Mouse (Mus musculus) kidney, adult 8-10 months (tissue): ENCODE data around the gene Spef1.

Source experiments
- DNase-seq, 2 experiments: peaks; one replicate each; pipeline ENCODE4 v3.0.0; 2022

Spef1 gene

DNA sequence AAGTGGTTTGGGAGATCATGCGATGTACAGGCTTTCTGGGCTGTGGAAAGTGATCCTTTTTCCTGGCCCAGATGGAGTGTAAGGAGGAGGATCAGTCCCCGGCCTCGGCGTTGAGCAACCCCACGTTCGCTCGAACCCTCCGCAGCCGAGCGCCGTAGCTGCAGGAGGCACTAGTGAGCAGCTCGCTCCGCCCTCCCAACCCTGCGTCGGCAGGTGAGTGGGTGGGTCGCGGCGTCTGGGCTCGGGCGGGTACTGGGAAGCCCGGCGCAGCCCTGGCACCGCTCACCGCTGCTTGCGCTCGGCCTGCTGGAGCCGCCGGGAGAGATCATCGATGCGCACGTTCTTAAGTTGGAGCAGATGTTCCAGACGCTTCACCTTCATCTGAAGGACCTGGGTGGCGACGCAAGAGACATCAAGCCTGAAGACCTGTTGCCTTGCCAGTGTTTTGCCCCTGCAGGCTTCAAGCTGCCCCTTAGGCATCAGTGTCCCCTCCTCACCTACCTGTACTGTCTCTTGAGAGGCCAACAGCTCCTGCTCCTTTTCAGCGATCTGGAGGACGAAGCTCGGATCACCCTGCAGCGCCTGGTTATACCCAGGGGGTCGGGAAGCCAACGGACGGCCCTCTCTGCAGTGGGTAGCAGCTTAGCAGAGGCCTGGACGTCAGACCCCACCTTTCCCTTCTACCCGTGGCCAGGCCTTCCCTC is 15.5 kb downstream of the Spef1 start:
- DNase-seq: peak; percentile 57 to 79

DNA sequence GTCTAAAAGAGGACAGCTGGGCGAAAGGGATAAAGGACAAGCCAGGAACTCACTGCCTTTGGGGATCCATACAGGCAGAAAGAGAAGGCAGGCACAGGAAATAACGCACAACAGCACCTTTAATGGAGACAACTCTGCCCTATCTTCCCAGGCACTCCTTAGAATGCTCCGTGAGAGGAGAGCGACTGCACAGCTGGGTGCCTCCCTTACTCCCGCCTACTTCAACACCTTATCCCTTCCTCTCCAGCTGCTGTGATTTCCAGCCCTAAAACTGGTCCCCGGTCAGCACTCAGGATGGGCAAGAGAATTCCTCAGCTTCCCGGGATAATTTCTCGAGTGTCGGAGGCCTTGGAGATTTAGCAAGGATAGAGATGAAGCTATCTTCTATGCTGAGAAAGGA is 16.1 kb downstream of the Spef1 start:
- DNase-seq: no peak

DNA sequence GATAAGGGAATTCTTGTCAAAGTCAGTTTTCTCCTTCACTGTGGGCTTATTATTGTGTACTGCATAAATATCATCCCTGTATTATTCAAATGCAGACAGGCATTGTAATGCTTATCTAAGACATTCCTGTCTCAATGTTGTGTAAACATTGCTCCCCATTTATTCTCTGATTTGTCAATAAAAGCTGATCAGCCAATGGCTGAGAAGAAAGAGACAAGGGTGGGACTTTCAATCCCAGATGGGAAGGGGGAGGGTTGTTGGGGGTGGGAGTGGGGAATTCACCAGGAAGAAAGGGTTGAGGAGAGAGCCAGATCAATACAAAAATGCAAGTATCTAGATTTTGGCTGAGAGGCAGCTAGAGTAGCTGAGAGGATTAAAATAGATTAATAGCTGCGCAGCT is 18.2 kb downstream of the Spef1 start:
- no peak for DNase-seq

DNA sequence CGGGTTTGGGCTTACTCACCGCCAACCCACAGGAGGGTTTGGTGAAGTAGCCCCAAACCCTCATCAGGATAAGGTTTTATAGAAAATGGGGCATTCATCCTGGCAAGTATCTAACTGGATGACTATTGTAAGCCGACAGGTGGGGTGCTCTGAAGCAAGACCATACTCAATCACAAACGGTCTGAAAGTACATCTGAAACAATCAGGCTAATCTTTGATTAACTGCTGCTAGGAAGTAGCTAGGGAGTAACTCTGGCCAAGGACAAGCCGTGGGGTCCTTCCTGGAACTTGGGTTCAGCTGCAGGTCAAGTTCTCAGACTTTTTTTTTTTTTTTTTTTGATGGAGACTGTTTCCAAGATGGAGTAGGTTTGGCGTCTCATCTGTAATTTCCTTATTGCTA is 19.1 kb downstream of the Spef1 start:
- DNase-seq: no peak

DNA sequence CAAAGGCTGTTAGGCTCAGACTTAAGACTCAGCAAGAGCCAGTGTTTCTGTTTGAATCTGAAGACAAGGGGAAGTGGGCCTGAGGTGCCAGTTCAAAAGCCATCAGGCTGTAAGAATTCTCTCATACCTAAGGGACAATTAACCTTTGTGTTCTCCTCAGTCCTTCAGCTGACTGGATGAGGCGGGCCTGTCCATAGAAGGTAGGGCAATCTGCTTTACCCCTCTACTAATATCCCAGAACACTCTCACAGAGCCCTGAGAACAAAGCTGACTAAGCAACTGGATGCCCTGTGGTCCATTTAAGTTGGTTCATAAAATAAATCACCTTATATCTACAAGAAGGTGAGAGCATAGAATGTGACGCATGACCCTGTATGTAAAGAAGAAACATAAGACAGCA is 20.9 kb downstream of the Spef1 start:
- DNase-seq: no peak

DNA sequence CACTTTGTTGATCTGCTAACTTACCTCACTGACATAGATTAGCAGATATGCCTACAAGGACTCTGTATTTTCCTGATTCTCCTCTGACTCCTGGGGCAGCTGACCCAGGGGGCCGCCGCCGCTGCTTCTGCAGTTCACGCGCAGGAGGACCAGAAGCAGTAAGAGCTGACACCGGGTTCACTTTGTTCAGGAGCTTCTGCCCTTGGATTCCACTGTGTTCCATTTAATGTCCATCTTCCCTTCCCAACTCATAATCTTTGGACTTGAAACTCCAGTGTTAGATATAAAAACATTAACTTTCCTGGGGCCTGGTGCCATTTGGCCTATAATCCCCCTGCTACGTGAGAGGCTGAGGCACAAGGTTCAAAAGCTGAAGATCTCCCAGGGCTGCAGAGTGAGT is 23.2 kb downstream of the Spef1 start:
- peak; percentile 83 to 89 for DNase-seq

DNA sequence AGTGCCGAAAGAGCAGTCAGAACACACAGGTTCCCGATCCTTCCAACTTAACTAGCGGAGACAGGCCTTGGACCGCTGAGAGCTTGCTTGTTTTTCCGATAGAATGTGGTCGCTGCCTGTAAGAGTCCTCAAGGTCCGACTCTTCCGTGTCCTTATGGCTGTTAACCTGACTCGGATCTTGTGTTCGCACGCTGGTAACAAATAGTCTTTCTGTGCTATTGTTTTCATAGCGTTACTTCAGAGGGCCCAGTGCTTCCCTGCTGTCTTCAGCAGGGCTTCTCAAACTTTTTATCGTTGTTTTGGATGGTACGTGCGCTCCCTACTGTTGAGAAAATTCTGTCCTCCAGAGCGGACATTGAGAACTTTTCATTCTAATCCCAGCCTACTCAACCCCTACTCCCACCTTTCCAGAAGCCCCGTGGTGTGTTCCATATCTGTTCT is 26.4 kb downstream of the Spef1 start:
- peak; percentile 39 to 49 for DNase-seq

DNA sequence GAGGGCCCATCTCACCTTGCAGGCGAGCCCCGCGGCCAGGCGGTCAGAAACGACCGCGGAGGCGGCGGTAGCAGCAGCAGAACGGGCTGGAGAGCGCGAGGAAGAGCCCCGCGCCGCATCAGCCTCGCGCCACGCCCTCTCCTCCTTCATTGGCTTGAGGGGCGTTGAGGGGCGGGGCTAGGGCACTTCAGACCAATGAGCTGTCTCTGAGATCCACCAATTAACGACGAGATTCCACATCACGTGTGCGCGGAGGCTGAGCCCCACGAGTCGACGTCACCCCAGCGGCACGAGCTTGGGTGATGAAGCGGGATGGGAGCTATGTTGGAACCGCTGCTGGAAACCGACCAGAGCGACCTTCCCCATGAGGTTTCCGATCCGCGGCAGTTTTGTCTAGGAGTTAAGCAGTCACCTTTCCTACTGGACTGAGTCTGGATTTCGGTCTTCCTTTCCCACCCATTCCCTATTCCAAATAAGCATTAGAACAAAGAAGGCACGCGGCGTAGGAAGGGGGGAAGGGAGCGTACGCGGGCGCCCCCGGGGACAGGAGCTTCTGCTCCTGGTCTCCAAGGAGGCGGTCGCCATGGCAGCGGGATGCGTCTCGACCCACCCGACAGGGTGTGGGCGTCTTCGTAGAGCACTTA is 27.0 kb downstream of the Spef1 start, which contains the start of gene 1700037H04Rik:
Gene 1700037H04Rik (minus strand): TSS at position 144 of the 644 bp plus-strand sequence.
- DNase-seq: peak; percentile 97

DNA sequence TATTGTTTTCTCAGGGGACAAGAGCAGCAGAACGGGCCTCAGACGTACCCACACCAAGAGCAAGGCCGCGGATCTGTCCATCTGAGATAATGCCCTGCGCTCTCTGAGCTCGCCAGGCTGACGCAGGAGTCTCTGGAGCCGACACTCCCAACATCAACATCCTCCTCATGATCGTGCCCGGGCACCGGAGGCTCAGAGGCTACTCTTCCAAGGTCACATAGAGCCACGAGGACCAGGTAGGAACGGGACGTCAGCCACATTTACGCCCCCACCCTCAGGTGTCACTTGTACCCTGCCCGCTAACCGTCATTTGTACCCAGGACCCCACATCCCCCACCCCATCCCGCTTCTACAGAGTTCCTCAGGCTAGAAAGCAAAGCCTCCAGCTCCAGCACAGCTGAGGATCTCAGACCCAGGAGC is 27.6 kb downstream of the Spef1 start:
- DNase-seq: no peak

DNA sequence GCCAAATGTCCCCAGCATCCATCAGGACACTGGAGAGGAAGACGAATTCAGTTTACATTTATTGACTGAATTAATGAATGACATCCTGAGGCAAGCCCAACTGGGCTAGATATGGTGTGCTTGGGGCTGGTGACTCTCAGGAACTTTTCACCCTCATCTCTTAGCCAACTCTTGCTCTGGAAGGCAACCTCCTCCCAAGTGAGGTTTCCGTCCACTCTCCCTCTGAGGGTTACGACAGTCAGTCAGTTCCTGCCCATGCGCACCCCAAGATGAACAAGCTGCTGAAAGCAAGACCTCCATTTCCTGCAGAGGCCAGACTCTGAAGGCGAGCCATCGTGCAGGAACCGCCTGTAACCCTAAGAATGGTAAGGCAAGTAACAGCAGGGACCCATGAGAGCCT is 30.1 kb downstream of the Spef1 start:
- DNase-seq: no peak

DNA sequence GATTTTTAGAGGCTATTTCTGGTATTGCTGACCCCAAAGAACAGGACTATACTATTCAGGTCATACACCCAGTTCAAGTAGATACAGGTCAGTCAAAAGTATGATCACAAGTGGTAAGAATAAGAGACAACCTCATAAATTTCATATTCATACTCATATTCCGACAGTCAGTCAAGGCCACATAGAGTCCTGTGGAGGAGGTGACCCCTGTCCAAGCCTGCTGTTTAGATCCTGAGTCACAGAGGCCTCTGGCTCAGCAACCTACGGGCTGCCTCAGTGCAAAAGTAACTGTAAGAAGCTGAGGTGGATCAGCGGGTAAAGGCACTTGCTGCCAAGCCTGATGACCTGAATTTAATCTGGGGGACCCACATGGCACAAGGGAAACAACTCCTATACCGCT is 33.0 kb downstream of the Spef1 start:
- no peak for DNase-seq

DNA sequence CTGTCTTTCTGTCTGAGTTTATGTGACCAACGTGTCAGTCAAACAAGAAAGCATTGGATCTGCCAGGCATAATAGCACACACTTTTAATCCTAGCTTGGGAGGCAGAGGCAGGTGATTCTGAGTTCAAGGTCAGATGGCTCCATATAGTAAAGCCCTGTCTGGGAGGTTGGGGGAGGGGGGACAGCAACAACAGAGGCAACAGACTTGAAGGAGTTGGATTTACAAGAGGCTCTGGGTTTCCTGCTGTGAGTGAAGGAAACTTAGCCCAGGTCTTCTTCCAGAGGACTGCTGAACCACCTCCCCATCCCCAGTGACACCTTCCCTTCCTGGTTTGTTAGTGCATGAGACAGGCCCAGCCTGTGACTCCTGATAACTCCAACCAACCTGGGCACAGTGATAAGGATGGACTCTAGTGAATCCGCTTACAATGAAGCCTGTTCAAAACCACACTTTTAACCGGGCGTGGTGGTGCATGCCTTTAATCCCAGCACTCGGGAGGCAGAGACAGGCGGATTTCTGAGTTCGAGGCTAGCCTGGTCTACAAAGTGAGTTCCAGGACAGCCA is 34.8 kb downstream of the Spef1 start:
- no peak for DNase-seq

DNA sequence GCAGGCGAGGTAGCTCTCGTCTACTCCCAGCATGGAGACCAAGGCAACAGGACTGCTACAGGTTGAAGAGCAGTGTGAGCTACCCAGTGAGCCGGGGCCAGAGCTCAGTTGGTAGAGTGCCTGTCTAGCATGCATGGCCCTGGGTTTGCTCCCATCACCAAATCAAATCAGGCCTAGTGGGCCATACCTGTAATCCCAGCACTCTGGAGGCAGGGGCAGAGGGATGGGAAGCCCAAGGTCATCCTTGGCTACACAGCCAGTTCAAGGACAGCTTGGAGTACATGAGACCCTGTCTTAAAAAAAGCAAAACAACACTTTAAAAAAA is 37.9 kb downstream of the Spef1 start:
- no peak for DNase-seq

DNA sequence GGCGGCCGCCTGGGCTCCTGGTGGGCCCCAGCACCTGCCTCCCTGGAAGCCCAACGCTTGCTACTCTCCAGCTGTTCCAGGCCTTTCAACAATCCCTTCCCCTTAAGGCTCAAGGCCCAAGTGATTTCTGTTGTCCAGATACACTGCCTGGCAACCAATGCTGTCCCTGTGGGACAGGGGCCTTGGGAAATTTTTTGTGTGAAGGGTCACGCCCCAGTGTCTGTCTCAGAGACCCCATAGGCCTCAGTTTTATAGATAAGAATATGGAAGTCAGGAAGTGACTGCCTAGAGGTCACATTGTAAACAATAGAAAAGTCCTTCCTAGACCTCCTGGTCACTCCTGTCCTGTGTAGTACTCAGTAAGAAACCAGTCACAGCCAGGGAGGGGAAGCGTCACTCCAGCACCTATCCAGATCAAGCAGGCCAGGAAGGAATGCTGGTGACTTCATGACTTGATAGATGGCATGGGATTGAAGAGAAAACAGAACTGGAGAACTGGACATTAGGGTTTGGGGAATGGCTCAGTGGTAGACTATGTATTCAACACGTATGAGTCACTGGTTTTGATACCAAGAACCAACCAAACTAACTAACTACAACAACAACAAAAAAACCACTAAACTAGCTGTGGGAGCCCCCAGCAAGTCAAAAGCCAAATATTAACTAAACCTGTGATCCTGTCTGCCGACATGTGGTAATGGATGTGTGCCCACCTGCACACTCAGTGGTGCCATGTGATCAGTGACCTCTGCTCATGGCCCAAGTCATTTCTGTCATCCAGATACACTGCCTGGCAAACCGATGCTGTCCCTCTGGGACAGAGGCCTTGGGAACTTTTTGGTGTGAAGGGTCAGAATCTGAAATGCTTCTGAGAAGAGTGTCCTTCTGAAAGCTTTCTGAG is 38.5 kb downstream of the Spef1 start:
- no peak for DNase-seq

DNA sequence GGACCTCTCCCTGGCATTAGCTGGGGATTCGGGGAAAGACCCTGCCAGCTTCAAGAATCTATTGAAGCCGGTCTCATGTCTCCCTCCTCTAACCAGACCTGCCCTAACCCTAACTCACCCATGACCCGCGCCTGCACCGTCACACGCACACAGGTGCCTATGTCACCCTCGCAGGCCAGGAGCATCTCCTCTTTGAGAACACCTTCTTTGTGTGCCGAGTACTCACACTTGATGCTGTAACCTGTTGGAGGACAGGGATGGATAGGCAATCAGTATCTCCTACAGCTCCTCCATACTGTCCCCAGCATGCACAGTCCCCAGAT is 40.1 kb downstream of the Spef1 start:
- DNase-seq: no peak

DNA sequence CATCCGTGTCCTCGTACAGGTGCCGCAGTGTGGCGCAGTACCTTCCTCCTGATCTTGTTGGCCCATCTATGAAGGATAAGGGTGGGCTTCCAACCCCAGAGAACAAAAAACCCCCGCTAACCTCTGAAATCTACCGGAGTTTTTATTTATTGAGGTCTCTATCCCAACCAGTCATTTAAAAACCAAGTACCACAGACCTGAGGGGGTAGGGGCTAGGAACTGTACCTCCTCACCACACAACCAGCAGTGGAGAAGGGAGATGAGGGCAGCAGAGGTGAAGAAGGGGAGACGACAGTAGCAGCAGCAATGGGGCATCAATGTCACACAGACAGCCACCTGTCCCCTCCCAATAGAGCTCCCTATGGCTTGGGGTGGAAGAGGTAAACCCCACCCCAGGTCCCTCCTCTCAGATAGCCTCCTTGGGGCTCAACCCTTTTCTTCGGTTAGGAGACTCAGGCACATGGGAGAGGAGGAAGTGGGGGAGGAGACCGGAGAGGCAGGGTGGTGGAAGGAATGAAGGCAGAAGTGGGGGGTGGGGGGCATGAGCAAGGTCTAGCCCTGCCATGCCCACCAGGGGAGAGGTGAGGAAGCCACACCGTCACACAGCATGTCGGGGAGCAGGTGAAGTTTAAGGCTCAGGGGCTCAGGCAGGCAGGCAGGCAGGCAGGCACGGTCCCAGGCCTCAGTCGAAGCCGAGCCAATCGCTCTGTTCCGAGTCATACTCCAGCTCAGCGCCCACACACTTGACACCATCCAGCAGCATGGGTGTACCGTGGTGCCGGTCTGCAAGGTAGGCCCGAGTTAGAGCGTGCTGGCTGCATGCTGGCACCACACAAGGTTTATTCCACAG is 40.7 kb downstream of the Spef1 start:
- DNase-seq: no peak

DNA sequence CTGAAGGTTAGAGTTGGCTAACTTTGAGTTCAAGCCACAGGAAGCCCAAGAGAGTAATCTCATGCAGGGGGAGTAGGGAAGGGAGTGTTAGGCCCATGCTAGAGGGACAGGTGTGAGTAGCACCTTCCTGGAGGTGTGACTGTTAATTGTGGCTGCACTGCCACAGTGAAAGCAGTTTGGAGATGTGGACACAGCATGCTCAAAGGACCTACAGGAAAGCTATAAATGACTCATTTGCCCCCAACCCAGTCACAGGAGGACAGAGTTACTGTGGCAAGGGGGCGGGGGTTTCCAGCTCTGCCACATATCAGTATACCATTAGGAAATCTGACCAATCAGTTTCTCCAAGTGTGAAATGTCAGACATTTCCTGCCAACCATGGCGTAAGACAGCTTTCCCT is 41.5 kb downstream of the Spef1 start:
- DNase-seq: no peak

DNA sequence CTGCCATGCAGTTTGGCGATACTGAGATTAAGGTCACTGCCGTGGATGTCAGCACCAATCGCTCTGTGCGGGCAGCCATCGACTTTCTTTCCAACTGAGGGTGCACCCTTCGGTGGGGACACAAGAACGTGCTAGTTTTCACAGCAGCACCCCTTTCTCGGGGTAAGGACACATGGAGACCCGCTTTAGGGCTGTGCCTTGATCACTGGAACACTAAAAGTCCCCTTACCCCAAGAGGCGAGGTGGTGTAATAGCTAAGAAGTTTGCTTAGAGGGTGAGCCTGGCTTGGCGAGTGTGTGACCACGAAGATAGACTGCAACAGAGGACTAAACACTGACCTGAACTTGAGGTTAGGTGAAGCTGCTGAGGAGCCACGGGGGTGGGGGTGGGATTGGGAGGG is 42.0 kb downstream of the Spef1 start:
- DNase-seq: no peak

DNA sequence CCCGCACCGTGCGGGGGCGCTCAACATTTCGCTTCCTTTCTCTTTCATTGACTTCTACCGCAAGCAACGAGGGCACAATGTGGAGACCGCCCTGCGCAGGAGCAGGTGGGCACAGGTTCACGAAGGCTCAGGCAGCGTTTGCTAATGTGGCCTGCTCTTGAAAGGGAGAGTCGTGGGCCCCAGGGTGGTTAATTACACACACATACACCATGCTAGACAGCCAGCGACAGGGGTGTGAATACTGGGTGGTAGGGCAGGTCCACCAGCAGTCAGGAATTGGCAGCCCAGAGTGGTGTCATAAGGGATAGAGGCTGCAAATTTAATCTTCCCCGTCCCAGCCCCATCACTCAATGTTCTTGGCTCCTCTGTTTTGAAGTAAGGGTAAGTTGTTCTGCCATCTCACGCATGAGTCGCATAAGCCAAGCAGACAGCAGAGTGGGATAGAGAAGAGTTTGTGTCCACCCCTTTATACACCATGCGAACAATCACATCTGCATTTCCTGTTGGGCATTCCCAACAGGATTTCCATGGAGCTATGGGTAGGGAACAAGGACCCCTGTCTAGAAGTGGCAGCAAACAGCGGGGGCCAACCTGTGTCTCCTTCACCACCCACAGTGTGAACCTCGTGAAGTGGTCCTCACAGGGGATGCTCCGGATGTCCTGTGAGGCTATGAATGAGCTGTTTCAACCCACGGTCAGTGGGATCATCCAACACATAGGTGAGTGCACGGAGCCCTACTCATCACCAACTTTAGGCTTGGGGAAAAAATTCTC is 43.9 kb downstream of the Spef1 start:
- no peak for DNase-seq

DNA sequence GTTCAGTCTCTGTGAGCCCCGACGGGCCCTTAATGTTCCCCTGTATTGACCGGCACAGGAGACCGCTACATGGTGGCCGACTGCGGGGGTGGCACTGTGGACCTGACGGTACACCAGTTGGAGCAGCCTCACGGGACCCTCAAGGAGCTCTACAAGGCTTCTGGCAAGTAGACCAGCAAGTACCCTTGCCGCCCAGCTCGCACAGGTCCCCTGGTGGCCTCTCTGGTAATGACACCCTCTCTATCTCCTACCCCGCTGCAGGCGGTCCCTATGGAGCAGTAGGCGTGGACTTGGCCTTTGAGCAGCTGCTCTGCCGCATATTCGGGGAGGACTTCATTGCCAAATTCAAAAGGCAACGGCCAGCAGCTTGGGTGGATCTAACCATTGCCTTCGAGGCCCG is 44.5 kb downstream of the Spef1 start:
- DNase-seq: peak; percentile 61 to 76

DNA sequence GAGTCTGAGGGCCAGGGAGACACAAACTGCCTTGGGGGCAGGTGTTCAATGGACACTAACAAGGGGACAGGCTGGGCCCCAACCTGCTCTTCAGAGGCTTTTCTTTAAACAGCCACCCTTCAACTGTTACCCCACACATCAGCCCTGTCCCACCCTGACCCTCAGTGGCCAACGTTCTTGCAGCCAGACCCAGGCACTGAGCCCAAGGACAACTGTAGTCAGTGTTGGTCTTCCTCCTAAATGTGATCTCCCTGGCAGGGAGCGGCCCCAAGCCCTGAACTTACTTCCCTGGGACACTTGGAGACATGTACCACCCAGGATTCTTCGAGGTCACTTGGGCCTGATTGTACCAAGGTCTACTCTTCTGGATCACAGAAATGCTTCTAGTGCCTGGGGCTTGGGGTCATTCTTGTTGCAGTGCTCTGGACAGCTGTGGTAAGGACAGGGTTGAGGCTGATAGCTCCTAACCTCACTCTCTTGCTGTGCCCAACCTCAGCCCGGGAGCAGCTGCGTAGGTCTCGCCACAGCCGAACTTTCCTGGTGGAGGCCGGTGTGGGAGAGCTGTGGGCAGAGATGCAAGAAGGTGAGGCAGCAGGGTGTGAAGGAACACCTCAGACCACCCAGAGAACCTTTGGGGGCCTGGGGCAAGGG is 45.6 kb downstream of the Spef1 start:
- no peak for DNase-seq
